Mouse (Mus musculus) stomach, embryonic 15.5 days (tissue): ENCODE measurements around the gene Shisal2a. TPM values are rescaled to one million over a fixed set of nuclear protein-coding genes. Genes with fewer than 3 reads are reported as not detected.

Experiments used
- ATAC-seq: fragments of 200-750 bp; cut with Nextera tagmentation; 2 replicates; pipeline ENCODE4 v1.8.0; 2017; ENCODE audit warnings: low read depth, moderate number of reproducible peaks, moderate TSS enrichment; ENCODE audit not compliant: insufficient read depth, low FRiP score
- H3K27ac ChIP-seq: fragments of 300-500 bp; sonication (generic); 2 replicates; pipeline ENCODE4 v1.5.1; 2015; ENCODE audit warnings: mild to moderate bottlenecking, inconsistent platforms
- H3K27me3 ChIP-seq: fragments of 300-500 bp; sonication (generic); replicated peaks from 2 replicates; pipeline ENCODE4 v1.6.1; 2015; ENCODE audit warnings: inconsistent platforms
- H3K36me3 ChIP-seq: fragments of 300-500 bp; sonication (generic); 2 replicates; pipeline ENCODE4 v1.6.1; 2015; ENCODE audit warnings: inconsistent platforms
- H3K4me1 ChIP-seq: fragments of 300-500 bp; sonication (generic); 2 replicates; pipeline ENCODE4 v1.6.1; 2015; ENCODE audit warnings: inconsistent platforms
- H3K4me2 ChIP-seq: fragments of 300-500 bp; sonication (generic); 2 replicates; pipeline ENCODE4 v1.6.1; 2015; ENCODE audit warnings: mild to moderate bottlenecking, inconsistent platforms
- H3K4me3 ChIP-seq: fragments of 300-500 bp; sonication (generic); replicated peaks from 2 replicates; pipeline ENCODE4 v1.5.1; 2015; ENCODE audit warnings: inconsistent platforms
- H3K9ac ChIP-seq: fragments of 300-500 bp; sonication (generic); 2 replicates; pipeline ENCODE4 v1.6.1; 2015; ENCODE audit warnings: inconsistent platforms
- H3K9me3 ChIP-seq: fragments of 300-500 bp; sonication (generic); 2 replicates; pipeline ENCODE4 v1.6.1; 2016; ENCODE audit warnings: inconsistent platforms
- WGBS: fragments of 180-500 bp; shearing (Covaris S2); methylation state at CpG from one replicate; pipeline ENCODE4 v1.1.7; 2015; 5-methylcytosine and 5-hydroxymethylcytosine counted together
- polyA plus RNA-seq: library from polyadenylated mRNA; unstranded; fragments of >200 nt; fragmentation: Nextera tagmentation; extraction: Ambion mirVana; gene quantifications from 2 replicates; pipeline ENCODE4 v1.2.1, GENCODE M21; 2015

Gene Shisal2a
- polyA plus RNA-seq, 1 experiment from 2014 or later: 2.6 TPM

DNA sequence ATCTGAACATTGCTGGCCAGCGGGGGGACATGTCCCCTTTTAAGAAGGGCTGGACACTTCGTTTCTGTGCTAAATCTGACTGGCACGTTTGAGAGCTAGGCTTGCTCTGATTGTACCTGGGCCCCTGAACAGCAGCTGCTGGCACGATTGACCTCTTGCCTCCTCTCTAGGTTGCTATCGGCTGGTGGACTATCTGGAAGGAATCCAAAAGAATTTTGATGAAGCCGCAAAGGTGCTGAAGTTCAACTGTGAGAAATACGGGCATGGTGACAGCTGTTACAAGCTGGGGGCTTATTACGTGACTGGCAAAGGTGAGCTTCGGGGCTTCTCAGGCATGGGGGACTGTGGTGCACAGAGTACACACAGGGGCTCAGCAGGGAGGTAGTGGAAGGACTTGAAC is 51.1 kb downstream of the Shisal2a start:
- no peak overlapping the region for H3K9ac ChIP-seq
- H3K27me3 ChIP-seq: no peaks in the 10 kb centered on the region
- H3K4me2 ChIP-seq: no peak overlapping the region
- peaks cover 5% of the 10 kb centered on the region for H3K36me3 ChIP-seq
- H3K4me1 ChIP-seq: no peaks in the 10 kb centered on the region
- H3K4me3 ChIP-seq: no peak overlapping the region
- H3K9me3 ChIP-seq: no peaks in the 10 kb centered on the region
- WGBS: 71% methylated on average over 9 of the region's 9 CpGs
- H3K27ac ChIP-seq: 0 out of 2 replicates have a peak overlapping the region, but pooled peaks have one; percentile 54
- ATAC-seq: peak; percentile 24; the same call in 1 of the 2 replicates

DNA sequence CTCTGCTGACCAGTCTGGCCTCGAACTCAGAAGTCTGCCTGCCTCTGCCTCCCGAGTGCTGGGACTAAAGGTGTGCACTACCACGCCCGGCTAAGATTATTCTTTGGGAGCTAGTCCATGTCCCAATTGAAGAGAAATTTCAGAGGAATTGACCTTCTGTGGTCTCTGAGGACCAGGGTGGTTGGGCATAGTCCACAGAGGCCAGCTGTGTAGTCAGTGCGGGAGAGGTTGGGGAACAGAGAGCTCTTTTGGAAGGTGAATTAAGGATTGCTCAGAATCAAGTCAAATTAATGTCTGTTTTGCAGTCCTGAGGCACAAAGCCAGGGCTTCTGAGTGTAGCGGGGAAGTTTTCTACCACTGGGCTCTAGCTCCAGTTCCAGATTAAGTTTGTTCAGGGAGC is 53.3 kb downstream of the Shisal2a start:
- no peak for ATAC-seq
- Histone ChIP-seq H3K4me1 (no peaks in the 10 kb centered on the region), H3K27me3 (no peaks in the 10 kb centered on the region), H3K9me3 (no peaks in the 10 kb centered on the region), H3K4me2 (no peak overlapping the region), H3K4me3 (no peak overlapping the region), H3K9ac (no peak overlapping the region), H3K27ac (no peak overlapping the region), H3K36me3 (peaks cover 5% of the 10 kb centered on the region; the same call in 1 of the 2 replicates)
- 93% methylated on average over 6 of the region's 6 CpGs for WGBS

DNA sequence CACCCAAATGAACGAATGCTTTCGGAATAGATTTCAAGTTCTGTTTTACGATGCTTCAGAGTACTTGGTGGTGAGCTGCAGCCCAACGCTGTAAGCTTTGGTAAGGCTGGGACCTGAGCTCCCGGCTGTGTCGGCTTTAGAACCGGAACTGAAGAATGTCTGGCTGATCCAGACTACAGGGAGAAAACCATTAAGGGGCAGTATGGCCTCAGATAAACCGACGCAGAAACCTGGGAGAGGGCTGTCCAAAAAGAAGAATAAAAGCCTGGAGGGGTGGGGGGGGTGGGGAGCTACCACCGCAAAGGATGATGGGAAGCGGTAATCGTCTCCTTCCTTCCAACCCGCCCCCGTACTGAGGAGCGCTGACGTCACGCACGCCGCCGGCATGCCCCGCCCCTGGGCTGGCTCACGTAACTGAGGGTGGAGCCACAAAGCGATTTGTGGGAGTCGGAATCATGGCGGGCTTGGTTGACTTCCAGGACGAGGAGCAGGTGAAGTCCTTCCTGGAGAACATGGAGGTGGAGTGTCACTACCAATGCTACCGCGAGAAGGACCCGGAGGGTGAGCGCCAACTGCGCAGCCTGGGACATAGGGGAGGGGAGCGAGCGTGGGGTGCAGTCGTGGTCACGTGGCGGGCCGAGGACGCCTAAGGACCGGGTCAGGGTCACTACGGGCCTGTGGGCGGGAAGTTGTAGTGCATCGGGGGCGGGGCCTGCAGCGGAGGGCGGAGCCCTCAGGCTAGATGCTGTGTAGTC is 55.2 kb downstream of the Shisal2a start, which contains the start of gene Coa7:
Gene Coa7, plus strand, starts transcription at position 411 of the 755 bp plus-strand sequence.
- H3K4me1 ChIP-seq: no peaks in the 10 kb centered on the region
- H3K36me3 ChIP-seq: no peaks in the 10 kb centered on the region
- H3K27me3 ChIP-seq: no peaks in the 10 kb centered on the region
- H3K4me3 ChIP-seq: peak within 1 kb of the TSS; percentile 86
- peak within 1 kb of the TSS; percentile 61 for H3K4me2 ChIP-seq
- ATAC-seq: peak; percentile 92
- H3K9ac ChIP-seq: peak within 1 kb of the TSS; percentile 41; the same call in 1 of the 2 replicates
- no peaks in the 10 kb centered on the region for H3K9me3 ChIP-seq
- H3K27ac ChIP-seq: peak within 1 kb of the TSS; percentile 94
- WGBS: under 1% methylated on average over 45 of the region's 45 CpGs

DNA sequence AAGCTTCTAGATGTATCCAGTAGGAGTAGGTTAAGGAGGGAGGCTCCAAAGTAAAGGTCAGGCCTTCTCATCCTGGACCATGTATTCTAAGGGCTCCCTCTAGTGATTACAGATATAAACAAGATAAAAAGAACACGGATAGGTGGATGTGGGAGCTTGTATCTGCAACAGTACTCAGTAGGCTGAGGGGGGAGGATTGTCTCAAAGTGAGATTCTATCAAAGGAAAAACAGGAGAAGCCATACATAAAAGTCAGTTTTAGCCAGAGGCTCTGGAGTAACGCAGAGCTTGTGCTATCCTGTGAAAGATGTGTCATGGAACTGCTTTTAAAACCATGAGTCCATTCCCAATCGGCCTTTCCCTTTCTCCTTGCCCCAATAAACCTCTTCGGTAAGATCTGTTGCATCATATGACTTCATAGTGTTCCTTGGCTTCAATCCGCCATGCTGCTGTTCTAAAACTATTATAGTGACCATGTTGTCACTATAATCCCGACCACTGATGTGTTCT is 56.0 kb downstream of the Shisal2a start:
- ATAC-seq: no peak
- H3K9ac ChIP-seq: no peak overlapping the region

DNA sequence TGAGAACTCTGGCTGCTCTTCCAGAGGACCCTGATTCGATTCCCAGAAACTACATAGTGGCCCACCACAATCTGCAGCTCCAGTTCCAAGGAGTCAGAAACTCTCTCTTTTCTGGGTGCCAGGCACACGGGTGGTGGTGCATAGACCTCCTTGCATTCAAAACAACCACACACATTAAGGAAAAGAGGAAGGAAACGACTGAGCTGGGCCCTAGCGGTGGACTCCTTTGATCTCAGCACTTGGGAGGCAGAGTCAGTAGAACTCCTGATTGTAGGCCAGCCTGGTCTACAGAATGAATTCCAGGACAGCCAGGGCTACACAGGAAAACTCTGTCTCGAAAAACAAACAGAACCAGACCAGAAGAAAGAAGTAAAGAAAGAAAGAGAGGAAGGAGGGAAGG is 59.6 kb downstream of the Shisal2a start:
- H3K27me3 ChIP-seq: no peaks in the 10 kb centered on the region
- H3K9me3 ChIP-seq: no peaks in the 10 kb centered on the region
- H3K4me3 ChIP-seq: no peak overlapping the region
- no peak overlapping the region for H3K27ac ChIP-seq
- H3K36me3 ChIP-seq: no peaks in the 10 kb centered on the region
- H3K4me2 ChIP-seq: no peak overlapping the region
- no peak overlapping the region for H3K9ac ChIP-seq
- no peaks in the 10 kb centered on the region for H3K4me1 ChIP-seq
- ATAC-seq: no peak
- WGBS: 61% methylated on average over 5 of the region's 5 CpGs

More for the DNA sequence above, 56.0 kb downstream of the Shisal2a start:
- 39% methylated on average over 6 of the region's 6 CpGs for WGBS
- H3K4me3 ChIP-seq: peak overlapping the region; percentile 86
- no peaks in the 10 kb centered on the region for H3K36me3 ChIP-seq
- H3K4me2 ChIP-seq: peak overlapping the region; percentile 58
- no peaks in the 10 kb centered on the region for H3K4me1 ChIP-seq
- no peaks in the 10 kb centered on the region for H3K27me3 ChIP-seq
- H3K27ac ChIP-seq: peak overlapping the region; percentile 94
- H3K9me3 ChIP-seq: no peaks in the 10 kb centered on the region

DNA sequence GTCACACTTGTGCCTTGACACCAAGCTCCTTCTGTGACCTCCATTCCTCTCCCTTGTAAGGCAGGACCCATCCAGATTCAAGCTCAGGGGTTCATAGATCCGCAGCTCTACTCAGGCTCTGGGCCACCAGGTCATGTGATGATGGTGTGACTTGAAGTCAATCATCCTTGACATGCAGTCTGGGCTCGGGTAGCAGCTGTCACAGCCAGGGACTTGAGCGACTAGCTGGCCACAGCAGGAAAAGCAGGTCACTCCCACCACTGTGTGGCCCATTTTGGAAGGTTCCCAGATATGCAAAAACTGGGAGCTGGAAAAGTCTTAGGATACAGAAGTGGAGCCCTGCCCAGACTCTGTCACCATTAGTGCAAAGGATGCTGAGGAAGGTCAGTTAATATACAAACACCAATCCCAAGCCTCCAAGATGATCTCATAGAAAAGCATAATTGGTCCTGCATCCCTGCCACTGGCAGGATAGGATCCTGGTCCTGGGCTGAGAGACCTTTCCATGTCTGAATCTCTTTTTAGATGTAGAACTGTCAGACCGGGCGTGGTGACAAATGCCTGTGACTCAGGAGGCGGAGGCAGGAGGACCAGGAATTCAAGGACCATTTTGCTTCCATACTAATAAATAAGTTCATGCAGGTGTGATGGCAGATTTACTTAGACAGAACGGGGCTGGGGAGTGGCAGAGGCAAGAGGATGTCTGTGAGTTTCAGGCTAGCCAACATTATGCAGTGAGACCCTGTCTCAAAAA is 62.3 kb downstream of the Shisal2a start:
- Histone ChIP-seq H3K4me3 (no peak overlapping the region), H3K9ac (no peak overlapping the region), H3K27ac (no peak overlapping the region), H3K4me2 (no peak overlapping the region), H3K4me1 (no peaks in the 10 kb centered on the region), H3K27me3 (no peaks in the 10 kb centered on the region), H3K36me3 (no peaks in the 10 kb centered on the region), H3K9me3 (no peaks in the 10 kb centered on the region)
- WGBS: 71% methylated on average over 7 of the region's 7 CpGs
- no peak for ATAC-seq

DNA sequence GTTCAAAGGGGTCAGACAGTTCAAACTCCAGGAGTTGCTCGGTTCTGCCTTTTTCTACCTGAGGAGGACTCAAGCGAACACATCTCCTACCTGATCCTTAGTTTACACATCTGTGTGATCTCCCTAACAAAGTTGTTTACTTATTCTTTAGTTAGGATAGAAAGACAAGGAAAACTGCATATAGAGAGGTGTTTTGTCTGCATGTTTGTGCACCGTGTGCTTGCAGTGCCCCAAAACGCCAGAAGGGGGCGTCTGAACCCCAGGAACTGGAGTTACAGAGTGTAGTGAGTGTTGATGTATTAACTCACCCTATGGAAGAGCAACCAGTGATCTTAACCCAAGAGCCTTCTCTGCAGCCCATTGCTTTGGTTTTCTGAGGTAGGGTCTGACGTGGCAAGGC is 63.4 kb downstream of the Shisal2a start:
- ATAC-seq: no peak
- Histone ChIP-seq H3K9me3 (no peaks in the 10 kb centered on the region), H3K4me2 (no peak overlapping the region), H3K4me1 (no peaks in the 10 kb centered on the region), H3K27me3 (no peaks in the 10 kb centered on the region), H3K27ac (no peak overlapping the region), H3K36me3 (no peaks in the 10 kb centered on the region), H3K4me3 (no peak overlapping the region), H3K9ac (no peak overlapping the region)
- WGBS: 79% methylated on average over 6 of the region's 6 CpGs

DNA sequence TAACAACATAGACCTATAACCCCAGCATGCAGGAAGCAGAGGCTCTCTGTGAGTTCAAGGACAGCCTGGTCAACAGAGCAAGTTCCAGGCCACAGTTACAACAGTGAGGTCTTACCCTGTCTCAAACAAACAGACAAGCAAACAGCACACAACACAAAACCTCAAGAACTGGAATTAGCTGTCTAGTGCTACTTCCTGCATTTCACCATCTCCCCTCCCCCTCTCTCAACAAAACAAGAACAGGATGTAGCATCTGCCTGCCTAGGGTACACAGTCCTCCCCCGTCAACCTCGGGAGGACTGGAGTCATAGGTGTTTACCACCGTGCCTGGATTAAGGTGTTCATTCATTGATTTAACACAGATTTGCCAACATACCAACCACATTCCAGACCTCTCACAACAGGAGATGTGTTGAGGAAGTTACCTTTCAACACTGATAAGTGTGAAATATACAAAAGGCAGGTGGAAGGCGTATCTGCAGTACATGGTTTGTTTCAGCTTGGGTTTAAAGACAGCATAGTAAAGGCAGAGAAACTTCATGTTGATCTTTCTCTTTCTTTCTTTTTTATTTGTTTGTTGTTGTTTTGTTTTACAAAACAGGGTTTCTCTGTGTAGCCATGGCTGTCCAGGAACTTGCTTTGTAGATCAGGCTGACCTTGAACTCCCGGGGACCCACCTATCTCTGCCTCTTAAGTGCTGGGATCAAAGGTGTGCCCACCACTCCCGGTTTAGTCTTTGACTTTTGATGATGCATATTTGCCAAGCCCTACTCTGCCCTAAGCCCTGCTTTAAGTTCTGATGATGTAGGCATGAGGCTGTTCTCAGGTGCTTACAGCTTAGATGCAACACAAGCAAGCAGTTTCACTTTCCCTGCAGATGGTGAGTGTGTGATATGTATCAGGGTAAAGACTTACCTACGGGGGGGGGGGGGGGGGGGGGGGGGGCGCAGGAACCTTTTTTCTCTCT is 64.2 kb downstream of the Shisal2a start:
- H3K4me1 ChIP-seq: no peaks in the 10 kb centered on the region
- no peak overlapping the region for H3K27ac ChIP-seq
- peak; percentile 50; the same call in 1 of the 2 replicates for ATAC-seq
- H3K4me3 ChIP-seq: no peak overlapping the region
- no peak overlapping the region for H3K4me2 ChIP-seq
- 42% methylated on average over 7 of the region's 8 CpGs for WGBS
- H3K9me3 ChIP-seq: no peaks in the 10 kb centered on the region
- no peak overlapping the region for H3K9ac ChIP-seq
- no peaks in the 10 kb centered on the region for H3K27me3 ChIP-seq
- no peaks in the 10 kb centered on the region for H3K36me3 ChIP-seq

Other genes starting within 250 kb of the Shisal2a start
- gene Scp2, start 238.4 kb downstream of the Shisal2a start, polyA plus RNA-seq: 232 and 240 TPM in 2 replicates
- gene Echdc2, start 217.9 kb downstream of the Shisal2a start, polyA plus RNA-seq: 36.2 and 41.2 TPM in 2 replicates
- gene Zyg11a, start 165.3 kb downstream of the Shisal2a start, polyA plus RNA-seq: 0.27 TPM in 2 replicates
- 9.7 and 11.4 TPM in 2 replicates for gene Zyg11b, start 82.3 kb downstream of the Shisal2a start, polyA plus RNA-seq
- 45.3 and 53.9 TPM in 2 replicates for gene Coa7, start 55.2 kb downstream of the Shisal2a start, polyA plus RNA-seq
- gene Gpx7, start 23.6 kb upstream of the Shisal2a start, polyA plus RNA-seq: 53.9 and 54.6 TPM in 2 replicates
- 58.2 and 63.5 TPM in 2 replicates for gene Tut4, start 76.1 kb upstream of the Shisal2a start, polyA plus RNA-seq
- 79.0 and 80.9 TPM in 2 replicates for gene Prpf38a, start 196.0 kb upstream of the Shisal2a start, polyA plus RNA-seq
- gene Orc1, start 196.1 kb upstream of the Shisal2a start, polyA plus RNA-seq: 9.7 and 10.2 TPM in 2 replicates
- 26.6 and 32.5 TPM in 2 replicates for gene Cc2d1b, start 236.6 kb upstream of the Shisal2a start, polyA plus RNA-seq